Mouse (Mus musculus) CH12.LX (cell line): ENCODE measurements around the gene Ccdc134. TPM values are rescaled to one million over a fixed set of nuclear protein-coding genes. Genes with fewer than 3 reads are reported as not detected.

Source experiments
- DNase-seq: peaks from one replicate; pipeline ENCODE4 v3.0.0-alpha.2; 2013; ENCODE audit errors: extremely low read depth
- H3K27ac ChIP-seq: 2 replicates; pipeline ENCODE4 v1.5.1; 2012; ENCODE audit warnings: low read depth, mild to moderate bottlenecking, control low read depth, moderate library complexity; ENCODE audit not compliant: insufficient read depth
- H3K27me3 ChIP-seq: replicated peaks from 2 replicates; pipeline ENCODE3; 2012; ENCODE audit warnings: inconsistent platforms
- H3K36me3 ChIP-seq, 2 experiments: replicated peaks in 1 of 2; 2 replicates each; pipeline versions ENCODE3 to v1.6.1; 2012; ENCODE audit warnings: inconsistent platforms in 1 of 2, low read length in 1 of 2, mild to moderate bottlenecking in 1 of 2, mixed read lengths in 1 of 2, moderate library complexity in 1 of 2; ENCODE audit not compliant: control insufficient read depth in 1 of 2, insufficient read depth in 1 of 2
- H3K4me1 ChIP-seq, 2 experiments: 2 replicates each; pipeline ENCODE4 v1.6.1; 2012; ENCODE audit warnings: inconsistent platforms in 1 of 2, moderate library complexity in 1 of 2; ENCODE audit not compliant: insufficient read depth in 2 of 2, control insufficient read depth in 1 of 2
- H3K4me2 ChIP-seq: 2 replicates; pipeline ENCODE4 v1.6.1; 2012; ENCODE audit warnings: low read depth, mild to moderate bottlenecking, control low read depth; ENCODE audit not compliant: poor library complexity, insufficient read depth, severe bottlenecking
- H3K4me3 ChIP-seq, 3 experiments: fragments of 150-350 bp in 1 of 3; sonication (generic) in 1 of 3; replicated peaks in 1 of 3; 2 replicates each; pipeline versions ENCODE3 to v1.5.1; 2011 to 2012; ENCODE audit warnings: low read depth in 2 of 3, low read length in 2 of 3, mild to moderate bottlenecking in 2 of 3, moderate library complexity in 2 of 3, control low read depth in 1 of 3, improper control_type of control experiment in 1 of 3, inconsistent platforms in 1 of 3, mixed read lengths in 1 of 3; ENCODE audit not compliant: poor library complexity in 1 of 3
- H3K79me2 ChIP-seq: replicated peaks from 2 replicates; pipeline ENCODE4 v1.6.1; 2012; ENCODE audit warnings: mild to moderate bottlenecking, moderate library complexity; ENCODE audit not compliant: control insufficient read depth, poor library complexity, insufficient read depth, severe bottlenecking; ENCODE audit errors: extremely low read depth
- H3K9ac ChIP-seq: 2 replicates; pipeline ENCODE4 v1.6.1; 2012; ENCODE audit warnings: low read depth, mild to moderate bottlenecking, control low read depth, moderate library complexity; ENCODE audit not compliant: insufficient read depth
- H3K9me3 ChIP-seq: replicated peaks from 2 replicates; pipeline ENCODE3; 2012; ENCODE audit warnings: low read length, inconsistent platforms, mixed read lengths
- BHLHE40 ChIP-seq: IDR thresholded peaks from 2 replicates; pipeline ENCODE4 v1.6.1; 2011; ENCODE audit warnings: mild to moderate bottlenecking, low read depth, low read length, improper control_type of control experiment
- CHD1 ChIP-seq: IDR thresholded peaks from 2 replicates; pipeline ENCODE4 v1.6.1; 2012; ENCODE audit warnings: low read depth, low read length, improper control_type of control experiment, inconsistent platforms
- CHD2 ChIP-seq: IDR thresholded peaks from 2 replicates; pipeline ENCODE4 v1.6.1; 2011; ENCODE audit warnings: low read length, improper control_type of control experiment
- CTCF ChIP-seq, 2 experiments: IDR thresholded peaks in 1 of 2; conservative IDR thresholded peaks in 1 of 2; 2 replicates each; pipeline ENCODE4 v1.5.1; 2011 to 2012; ENCODE audit warnings: low read depth in 2 of 2, low read length in 2 of 2, improper control_type of control experiment in 1 of 2, inconsistent platforms in 1 of 2, mild to moderate bottlenecking in 1 of 2, moderate library complexity in 1 of 2
- E2F4 ChIP-seq: IDR thresholded peaks from 2 replicates; pipeline ENCODE4 v1.6.1; 2011; ENCODE audit warnings: low read depth, low read length, improper control_type of control experiment; ENCODE audit not compliant: insufficient replicate concordance
- ELF1 ChIP-seq: IDR thresholded peaks from 2 replicates; pipeline ENCODE4 v1.6.1; 2014; ENCODE audit warnings: low read depth, mild to moderate bottlenecking, inconsistent platforms, low read length, improper control_type of control experiment
- EP300 ChIP-seq: IDR thresholded peaks from 2 replicates; pipeline ENCODE4 v1.6.1; 2011; ENCODE audit warnings: low read length, improper control_type of control experiment
- ETS1 ChIP-seq: conservative IDR thresholded peaks from 2 replicates; pipeline ENCODE4 v1.6.1; 2012; ENCODE audit warnings: low read depth, mild to moderate bottlenecking, inconsistent platforms, low read length, improper control_type of control experiment, moderate library complexity
- GABPA ChIP-seq: IDR thresholded peaks from 2 replicates; pipeline ENCODE4 v1.6.1; 2012; ENCODE audit warnings: low read depth, low read length, improper control_type of control experiment, inconsistent platforms; ENCODE audit not compliant: insufficient replicate concordance
- HCFC1 ChIP-seq: IDR thresholded peaks from 2 replicates; pipeline ENCODE4 v1.6.1; 2012; ENCODE audit warnings: low read depth, mild to moderate bottlenecking, inconsistent platforms, low read length, improper control_type of control experiment
- IRF4 ChIP-seq: IDR thresholded peaks from 2 replicates; pipeline ENCODE4 v1.6.1; 2014; ENCODE audit warnings: low read depth, mild to moderate bottlenecking, inconsistent platforms, low read length, improper control_type of control experiment
- JUN ChIP-seq: IDR thresholded peaks from 2 replicates; pipeline ENCODE4 v1.6.1; 2011; ENCODE audit warnings: low read depth, mild to moderate bottlenecking, low read length, improper control_type of control experiment, moderate library complexity; ENCODE audit not compliant: insufficient read depth
- JUND ChIP-seq: conservative IDR thresholded peaks from 2 replicates; pipeline ENCODE4 v1.6.1; 2011; ENCODE audit warnings: low read depth, low read length, improper control_type of control experiment
- KAT2A ChIP-seq: IDR thresholded peaks from 2 replicates; pipeline ENCODE4 v1.6.1; 2012; ENCODE audit warnings: low read length, improper control_type of control experiment, inconsistent platforms; ENCODE audit not compliant: insufficient replicate concordance
- MAFK ChIP-seq: IDR thresholded peaks from 2 replicates; pipeline ENCODE4 v1.6.1; 2011; ENCODE audit warnings: low read length, improper control_type of control experiment; ENCODE audit not compliant: insufficient replicate concordance
- MAX ChIP-seq: IDR thresholded peaks from 2 replicates; pipeline ENCODE4 v1.6.1; 2011; ENCODE audit warnings: low read length, improper control_type of control experiment
- MAZ ChIP-seq: IDR thresholded peaks from 2 replicates; pipeline ENCODE4 v1.6.1; 2012; ENCODE audit warnings: low read depth, mild to moderate bottlenecking, inconsistent platforms, low read length, improper control_type of control experiment, moderate library complexity
- MEF2A ChIP-seq: IDR thresholded peaks from 2 replicates; pipeline ENCODE4 v1.6.1; 2014; ENCODE audit warnings: low read depth, mild to moderate bottlenecking, inconsistent platforms, low read length, improper control_type of control experiment, borderline replicate concordance
- MXI1 ChIP-seq: IDR thresholded peaks from 2 replicates; pipeline ENCODE4 v1.6.1; 2011; ENCODE audit warnings: mild to moderate bottlenecking, low read depth, low read length, improper control_type of control experiment
- MYC ChIP-seq: IDR thresholded peaks from 2 replicates; pipeline ENCODE4 v1.6.1; 2011; ENCODE audit warnings: low read depth, mild to moderate bottlenecking, improper control_type of control experiment, low read length
- NELFE ChIP-seq: IDR thresholded peaks from 2 replicates; pipeline ENCODE4 v1.6.1; 2011; ENCODE audit warnings: low read depth, low read length, improper control_type of control experiment
- NRF1 ChIP-seq: IDR thresholded peaks from 2 replicates; pipeline ENCODE4 v1.6.1; 2014; ENCODE audit warnings: low read depth, mild to moderate bottlenecking, inconsistent platforms, low read length, improper control_type of control experiment, moderate library complexity
- PAX5 ChIP-seq: IDR thresholded peaks from 2 replicates; pipeline ENCODE4 v1.6.1; 2012; ENCODE audit warnings: low read length, inconsistent platforms, mixed read lengths
- POLR2A ChIP-seq: IDR thresholded peaks from 2 replicates; pipeline ENCODE4 v1.6.1; 2011; ENCODE audit warnings: low read depth, mild to moderate bottlenecking, improper control_type of control experiment, low read length
- POLR2AphosphoS2 ChIP-seq: IDR thresholded peaks from 2 replicates; pipeline ENCODE4 v1.6.1; 2011; ENCODE audit warnings: low read depth, low read length, improper control_type of control experiment
- RAD21 ChIP-seq: IDR thresholded peaks from 2 replicates; pipeline ENCODE4 v1.6.1; 2011; ENCODE audit warnings: low read depth, mild to moderate bottlenecking, low read length, improper control_type of control experiment, moderate library complexity
- RCOR1 ChIP-seq: conservative IDR thresholded peaks from 2 replicates; pipeline ENCODE4 v1.6.1; 2012; ENCODE audit warnings: low read depth, mild to moderate bottlenecking, inconsistent platforms, low read length, improper control_type of control experiment
- SIN3A ChIP-seq: IDR thresholded peaks from 2 replicates; pipeline ENCODE4 v1.6.1; 2012; ENCODE audit warnings: low read length, improper control_type of control experiment, inconsistent platforms
- SMC3 ChIP-seq: IDR thresholded peaks from 2 replicates; pipeline ENCODE4 v1.6.1; 2011; ENCODE audit warnings: low read depth, low read length, improper control_type of control experiment
- TBP ChIP-seq: conservative IDR thresholded peaks from 2 replicates; pipeline ENCODE4 v1.6.1; 2011; ENCODE audit warnings: low read depth, low read length, improper control_type of control experiment
- TCF12 ChIP-seq: IDR thresholded peaks from 2 replicates; pipeline ENCODE4 v1.6.1; 2014; ENCODE audit warnings: low read depth, mild to moderate bottlenecking, inconsistent platforms, low read length, improper control_type of control experiment
- UBTF ChIP-seq: IDR thresholded peaks from 2 replicates; pipeline ENCODE4 v1.6.1; 2012; ENCODE audit warnings: low read depth, mild to moderate bottlenecking, inconsistent platforms, low read length, improper control_type of control experiment, moderate library complexity
- USF1 ChIP-seq: IDR thresholded peaks from 2 replicates; pipeline ENCODE4 v1.6.1; 2014; ENCODE audit warnings: low read depth, mild to moderate bottlenecking, inconsistent platforms, low read length, improper control_type of control experiment
- USF2 ChIP-seq: conservative IDR thresholded peaks from 2 replicates; pipeline ENCODE4 v1.6.1; 2011; ENCODE audit warnings: low read depth, low read length, improper control_type of control experiment
- ZC3H11A ChIP-seq: IDR thresholded peaks from 2 replicates; pipeline ENCODE4 v1.6.1; 2012; ENCODE audit warnings: low read depth, mild to moderate bottlenecking, inconsistent platforms, low read length, improper control_type of control experiment
- ZKSCAN1 ChIP-seq: IDR thresholded peaks from 2 replicates; pipeline ENCODE4 v1.6.1; 2012; ENCODE audit warnings: low read depth, inconsistent platforms, low read length, improper control_type of control experiment, borderline replicate concordance
- ZMIZ1 ChIP-seq: IDR thresholded peaks from 2 replicates; pipeline ENCODE4 v1.6.1; 2012; ENCODE audit warnings: low read depth, mild to moderate bottlenecking, inconsistent platforms, low read length, improper control_type of control experiment
- ZNF384 ChIP-seq: IDR thresholded peaks from 2 replicates; pipeline ENCODE4 v1.6.1; 2012; ENCODE audit warnings: low read depth, low read length, improper control_type of control experiment, inconsistent platforms
- dilution Hi-C: fragments of 300-500 bp; cut with MboI; formaldehyde crosslinking; loops from 2 replicates; pipeline ENCODE4 v1.14.3; 2020; ENCODE audit warnings: low sequenced_read_pairs; ENCODE audit not compliant: extremely low pct_unique_long_range_greater_than_20kb, extremely low pct_ligation_motif_present
- in situ Hi-C: fragments of 300-500 bp; cut with MboI; formaldehyde crosslinking; loops from 3 replicates; pipeline ENCODE4 v1.14.3; 2019; ENCODE audit warnings: low sequenced_read_pairs, low pct_ligation_motif_present, low pct_unique_long_range_greater_than_20kb, mixed read lengths
- polyA plus RNA-seq: library from polyadenylated mRNA; unstranded; fragments of >175 nt; gene quantifications from 2 replicates; pipeline ENCODE4 v1.2.1, GENCODE M21; 2012; ENCODE audit warnings: low read depth; ENCODE audit not compliant: insufficient read length
- total RNA-seq, 2 experiments: library from RNA; depleted of rRNA; stranded (reverse); fragments of 300-350 nt in 1 of 2; fragments of >200 nt in 1 of 2; gene quantifications; 2 replicates each; pipeline ENCODE4 v1.2.3; 2012 to 2014

The Ccdc134 gene
- total and polyA plus RNA-seq, 3 experiments, result 35.7 to 43.6 (median 37.1) TPM

DNA sequence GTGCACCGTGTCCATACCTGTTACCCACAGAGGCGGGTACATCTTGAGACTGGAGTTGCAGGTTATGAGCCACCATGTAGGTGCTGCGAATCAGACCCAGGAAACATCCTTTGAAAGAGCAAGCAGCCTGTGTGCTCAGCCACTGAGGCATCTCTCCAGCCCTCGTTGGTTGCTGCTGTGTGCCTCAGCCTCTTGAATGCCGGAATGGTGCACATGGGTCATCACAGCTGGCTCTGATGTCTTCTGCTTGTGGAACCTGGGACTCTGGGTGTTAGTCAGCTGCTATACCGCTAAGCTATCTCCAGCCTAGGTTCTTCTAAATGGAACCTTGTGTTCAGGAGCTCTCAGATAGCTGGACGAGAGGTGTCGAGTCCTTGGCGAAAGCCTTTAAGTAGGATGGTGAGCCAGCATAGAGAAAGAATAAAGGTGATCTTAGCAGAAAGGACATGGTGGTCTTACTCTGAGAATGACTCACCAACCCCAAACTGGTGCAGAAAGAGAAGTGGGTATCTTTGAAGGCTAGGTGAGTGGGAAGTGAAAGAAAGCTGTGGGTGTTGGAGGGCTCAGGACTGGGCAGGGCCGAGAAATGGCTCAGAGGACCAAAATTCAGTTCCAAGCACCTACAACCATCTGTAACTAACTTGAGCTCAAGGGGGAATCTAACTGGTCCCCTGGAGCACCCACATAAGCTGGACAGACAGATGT is 35.8 kb downstream of the Ccdc134 start:
- Histone ChIP-seq H3K36me3 (peaks cover 1 to 21% of the 10 kb centered on the region in 2 experiments), H3K4me2 (peak overlapping the region; percentile 97), H3K4me1 (peaks cover 22 to 82% of the 10 kb centered on the region in 2 experiments), H3K4me3 (peak overlapping the region; percentile 16 to 58 (median 45)), H3K9me3 (no peaks in the 10 kb centered on the region), H3K79me2 (peaks cover 79% of the 10 kb centered on the region), H3K27ac (peak overlapping the region; percentile 94), H3K27me3 (no peaks in the 10 kb centered on the region), H3K9ac (peak overlapping the region; percentile 82; the same call in 1 of the 2 replicates)
- in situ Hi-C loops (no loop called here), dilution Hi-C loops (no loop called here)
- peak; percentile 87 for DNase-seq
- TF ChIP-seq NELFE, result peak; percentile 20; the same call in 1 of the 2 replicates
- TF ChIP-seq RAD21, result no peak
- TF ChIP-seq TBP, result no peak
- no peak for TF ChIP-seq USF2
- TF ChIP-seq HCFC1, result no peak; the same call in 1 of the 2 replicates
- no peak for TF ChIP-seq SMC3
- peak; percentile 81 for TF ChIP-seq MAZ
- TF ChIP-seq MXI1, result peak; percentile 86
- TF ChIP-seq JUND, result peak; percentile 95
- TF ChIP-seq SIN3A, result peak; percentile 72
- TF ChIP-seq CHD1, result peak; percentile 78
- no peak for TF ChIP-seq E2F4
- no peak for TF ChIP-seq MAFK
- peak; percentile 86 for TF ChIP-seq RCOR1
- 0 out of 2 replicates have a peak, but pooled peaks have one; percentile 17 for TF ChIP-seq MAX
- TF ChIP-seq BHLHE40, result peak; percentile 68; the same call in 1 of the 2 replicates
- peak; percentile 42 for TF ChIP-seq POLR2A
- TF ChIP-seq MYC, result peak; percentile 62
- no peak for TF ChIP-seq ZKSCAN1
- TF ChIP-seq ZMIZ1, result no peak
- no peak for TF ChIP-seq ZNF384
- TF ChIP-seq NRF1, result no peak
- no peak for TF ChIP-seq USF1
- peak; percentile 92 for TF ChIP-seq MEF2A
- TF ChIP-seq IRF4, result peak; percentile 99
- no peak for TF ChIP-seq CTCF (conservative IDR thresholded peaks at IDR 0.05 in 1 of 2, IDR thresholded peaks at IDR 0.05 in 1 of 2; ENCODE audit: low read depth in 2 of 2, low read length in 2 of 2)
- TF ChIP-seq UBTF, result peak; percentile 42; the same call in 1 of the 2 replicates
- peak; percentile 92 for TF ChIP-seq JUN
- TF ChIP-seq PAX5, result no peak
- TF ChIP-seq ZC3H11A, result no peak
- TF ChIP-seq POLR2AphosphoS2, result peak; percentile 57; the same call in 1 of the 2 replicates
- no peak for TF ChIP-seq GABPA
- no peak for TF ChIP-seq KAT2A
- peak; percentile 84; the same call in 1 of the 2 replicates for TF ChIP-seq CHD2
- TF ChIP-seq TCF12, result peak; percentile 94
- TF ChIP-seq ETS1, result peak; percentile 58
- TF ChIP-seq ELF1, result peak; percentile 21; the same call in 1 of the 2 replicates
- peak; percentile 99 for TF ChIP-seq EP300
